Mouse (Mus musculus) left cerebral cortex, postnatal 25 days (tissue): Measurements from ENCODE around the gene Tnfrsf13b. TPM values are rescaled to one million over a fixed set of nuclear protein-coding genes. Genes with fewer than 3 reads are reported as not detected.
"Not testable (repeated sequence)": the region's sequence is repeated elsewhere in the genome, so short reads cannot be mapped to it uniquely, and the experiment has no call there.

Source experiments
- DNase-seq, 2 experiments: peaks; one replicate each; pipeline ENCODE4 v3.0.0; 2022; ENCODE audit warnings: low spot score in 2 of 2, mixed read lengths in 1 of 2
- intact Hi-C: fragments of 180-260 bp; cut with DNase I; formaldehyde crosslinking; loops from one replicate; pipeline ENCODE4 v1.15.1; 2025
- total RNA-seq, 2 experiments: library from RNA; stranded (reverse); gene quantifications; 2 replicates each; pipeline ENCODE4 v1.2.3; 2021

The Tnfrsf13b gene
- total RNA-seq, 2 experiments from 2014 or later, result 1.4 to 1.8 TPM

DNA sequence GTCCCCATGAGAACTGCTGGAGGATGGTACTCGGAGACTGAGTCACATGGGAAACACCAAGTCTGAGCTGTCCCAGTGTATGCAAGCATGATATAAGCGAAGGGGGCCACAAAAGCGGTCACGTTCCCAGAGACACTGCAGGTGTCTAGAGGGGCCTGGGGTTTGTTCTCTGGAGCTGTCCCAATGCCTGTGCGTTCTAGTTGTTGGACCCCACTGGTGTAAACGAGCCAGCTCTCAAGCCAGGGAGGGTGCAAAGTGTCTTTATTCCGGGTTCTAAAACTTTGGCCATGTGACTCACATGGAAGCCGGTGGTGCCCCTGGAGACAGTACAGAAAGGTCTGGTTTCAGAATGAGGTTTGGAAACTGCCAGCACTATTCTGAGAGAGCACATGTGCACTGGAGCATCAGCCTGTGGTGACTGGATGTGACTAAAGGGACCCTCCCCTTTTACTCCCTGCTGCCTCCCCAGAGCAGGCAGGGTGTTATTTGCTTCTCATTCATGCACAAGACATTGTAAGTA, 3.7 kb upstream of the Tnfrsf13b start:
- no peak for DNase-seq
- intact Hi-C loops, result no loop called here

- intact Hi-C loops, result no loop called here
- DNase-seq, result no peak
Observed at GRCm38 (mm10) chr11:61123886-61124285, 2.7 kb upstream of the Tnfrsf13b start.

DNA sequence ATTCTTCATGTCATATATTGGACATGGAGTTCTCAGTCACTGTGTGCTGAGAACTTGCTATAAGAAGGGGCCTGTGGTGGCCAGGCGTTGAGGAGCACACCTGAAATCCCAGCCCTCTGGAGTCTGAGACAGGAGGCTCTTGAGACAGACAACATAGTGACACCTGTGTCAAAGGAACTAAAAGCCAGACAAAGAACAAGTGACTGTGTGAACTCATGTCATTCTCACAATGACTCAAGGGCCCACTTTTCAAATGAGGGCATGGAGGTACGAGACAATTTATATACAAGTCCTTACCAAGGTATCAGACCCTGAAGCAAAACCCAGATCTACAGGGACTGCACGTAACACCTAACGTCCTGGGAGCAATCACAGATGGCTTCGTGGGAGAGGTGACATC, 585 bp upstream of the Tnfrsf13b start:
- DNase-seq, result no peak
- intact Hi-C loops, result no loop called here

- intact Hi-C loops, result no loop called here
Observed at GRCm38 (mm10) chr11:61127421-61128055, 983 bp downstream of the Tnfrsf13b start.

GRCm38 (mm10) chr11:61129305-61129704, 2.8 kb downstream of the Tnfrsf13b start:
- no peak for DNase-seq
- intact Hi-C loops, result no loop called here

More at GRCm38 (mm10) chr11:61127421-61128055, 983 bp downstream of the Tnfrsf13b start:
- DNase-seq, result no peak

DNA sequence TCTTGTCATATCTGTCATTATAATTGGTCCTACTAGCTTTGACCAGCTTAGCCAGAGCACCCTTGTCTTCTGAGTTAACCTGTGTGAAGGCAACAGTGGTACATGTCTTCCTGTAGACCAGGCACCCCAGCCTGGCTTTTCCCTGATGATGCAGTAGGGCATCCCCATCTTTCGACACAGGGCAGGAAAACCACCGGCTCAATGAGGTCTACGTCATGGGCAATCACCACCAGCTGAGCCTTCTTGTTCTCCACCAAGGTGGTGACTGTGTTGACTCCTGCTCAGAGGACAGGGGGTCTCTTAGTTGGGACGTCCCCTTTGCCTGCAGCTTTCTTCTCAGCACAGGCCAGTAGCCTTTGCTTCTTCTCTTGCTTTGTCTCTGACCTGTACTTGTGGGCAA, 4.1 kb downstream of the Tnfrsf13b start:
- intact Hi-C loops, DNase-seq: not testable (repeated sequence)

DNA sequence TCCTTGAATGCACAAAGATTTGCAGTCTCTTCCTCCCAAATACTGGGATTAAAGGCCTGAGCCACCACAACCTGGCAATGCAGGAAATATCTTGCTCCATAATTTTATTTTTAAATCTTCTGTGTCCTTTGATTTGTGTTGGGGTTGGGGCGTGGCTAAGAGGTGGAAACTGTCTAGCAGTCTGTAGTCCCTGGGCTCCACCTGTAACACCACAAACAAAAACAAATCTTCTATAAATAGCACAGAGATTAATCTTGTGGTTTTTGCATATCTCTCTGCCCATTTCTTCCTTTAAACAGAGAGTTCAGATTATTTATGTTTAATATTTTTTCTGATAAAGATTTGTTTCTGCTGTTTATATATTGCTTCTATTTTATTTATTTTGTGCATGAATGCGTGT, 6.4 kb downstream of the Tnfrsf13b start:
- intact Hi-C loops, result no loop called here
- DNase-seq, result no peak

DNA sequence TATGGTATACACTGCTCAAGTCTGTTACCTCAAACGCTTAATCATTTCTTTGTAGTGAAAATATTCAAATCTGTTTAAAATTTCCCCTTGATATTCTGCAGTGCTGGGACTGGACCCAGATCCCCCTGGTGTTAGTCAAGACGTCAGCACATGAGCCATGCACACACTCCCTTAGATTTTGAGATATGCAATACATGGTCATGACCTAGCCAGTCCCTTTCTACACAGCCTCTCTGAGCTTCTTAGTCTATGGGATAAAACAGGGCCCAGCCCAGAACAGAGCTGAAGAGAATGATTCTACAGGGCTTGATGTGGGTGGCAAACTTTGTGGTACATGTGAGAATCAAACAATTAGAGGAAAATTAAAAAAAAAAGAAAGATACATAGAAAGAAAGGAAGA, 15.1 kb downstream of the Tnfrsf13b start:
- DNase-seq, result no peak
- intact Hi-C loops, result no loop called here

DNA sequence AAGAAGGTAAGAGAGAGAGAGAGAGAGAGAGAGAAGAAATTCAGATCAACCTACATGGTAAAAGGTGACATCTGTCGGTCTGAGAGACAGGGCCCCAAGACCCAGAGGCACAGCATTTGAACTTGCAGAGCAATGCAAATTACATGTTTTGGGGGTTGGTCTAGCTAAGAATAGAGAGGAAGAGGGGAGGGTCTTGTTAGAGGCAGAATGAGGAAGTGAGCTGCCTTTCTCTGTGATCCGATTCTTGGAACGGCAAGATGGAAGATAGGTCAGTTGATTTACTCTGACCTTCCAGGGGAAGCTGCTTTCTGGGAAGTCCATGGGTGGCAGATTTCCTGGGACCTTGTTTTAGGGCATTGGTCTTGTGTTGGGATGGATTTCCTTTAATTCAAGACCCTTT, 15.7 kb downstream of the Tnfrsf13b start:
- no peak for DNase-seq
- intact Hi-C loops, result no loop called here

DNA sequence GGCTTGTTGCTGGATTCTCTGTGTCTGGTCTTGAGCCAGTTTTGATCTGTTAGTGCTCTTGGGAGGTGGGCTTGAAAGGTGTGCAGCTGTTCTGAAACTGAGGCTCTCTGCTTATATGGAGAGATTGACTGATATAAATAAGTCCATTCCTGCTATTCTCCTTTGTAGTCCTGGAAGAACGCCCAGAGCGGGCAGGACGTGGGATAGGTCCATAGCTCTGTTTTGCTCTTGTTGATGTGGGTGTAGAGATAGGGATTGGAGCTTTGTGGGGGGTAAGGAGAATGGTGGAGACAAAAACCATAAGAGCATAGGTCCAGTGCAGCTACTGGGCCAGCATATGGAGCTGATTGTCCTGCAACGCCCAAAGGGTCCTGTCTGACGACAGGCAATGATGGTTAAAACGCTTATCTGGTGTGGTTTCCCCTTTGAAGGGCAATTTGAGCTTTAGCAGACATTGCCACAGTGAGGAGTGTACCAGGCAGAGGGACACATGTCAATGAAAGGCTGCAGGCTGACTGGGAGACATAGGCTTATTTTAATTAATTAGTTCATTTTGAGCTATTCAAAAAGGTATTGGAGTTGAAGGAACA, 16.5 kb downstream of the Tnfrsf13b start:
- DNase-seq, result no peak
- intact Hi-C loops, result no loop called here

DNA sequence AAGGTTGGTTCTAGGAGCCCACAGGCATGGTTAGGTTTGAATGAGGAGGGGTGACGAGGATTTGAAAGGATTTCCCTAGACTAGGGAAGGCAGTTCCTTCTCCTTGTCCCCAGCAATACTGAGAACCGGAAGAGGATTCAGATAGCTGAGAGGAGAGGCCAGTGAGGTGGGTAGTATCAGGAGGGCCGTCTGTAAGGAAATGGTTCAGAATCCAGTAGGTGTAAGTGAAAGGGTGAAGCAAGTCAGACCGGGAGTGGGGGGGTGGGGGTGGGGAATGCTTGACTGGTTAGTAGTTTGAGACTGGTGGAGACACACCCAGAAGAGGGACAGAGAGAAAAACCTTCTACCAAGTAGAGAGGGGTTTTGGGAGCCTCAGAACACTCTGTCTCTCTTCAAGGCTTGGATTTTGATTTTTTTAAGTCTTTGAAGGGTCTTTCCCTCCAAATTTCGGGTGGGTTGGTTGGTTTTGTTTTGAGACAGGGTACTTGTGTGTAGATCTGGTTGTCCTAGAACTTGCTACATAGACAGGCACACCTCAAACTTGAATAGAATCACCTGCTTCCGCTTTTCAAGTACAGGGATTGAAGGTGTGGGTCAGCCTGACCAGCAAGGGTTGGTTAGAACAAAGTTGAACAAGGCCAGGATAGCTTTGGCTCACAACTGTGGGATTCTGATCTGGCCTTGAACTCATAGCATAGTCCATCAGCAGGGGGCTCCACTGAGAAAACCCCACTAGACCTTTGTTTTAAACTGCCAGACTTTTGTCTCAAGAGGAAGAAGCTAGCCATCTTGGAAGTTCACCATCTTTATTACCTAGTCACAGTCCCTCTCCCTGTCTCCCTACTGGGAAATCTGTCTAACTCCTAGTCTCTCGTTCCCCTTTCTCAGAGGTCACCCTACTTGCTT, 17.3 kb downstream of the Tnfrsf13b start:
- intact Hi-C loops, result no loop called here
- DNase-seq, result no peak

DNA sequence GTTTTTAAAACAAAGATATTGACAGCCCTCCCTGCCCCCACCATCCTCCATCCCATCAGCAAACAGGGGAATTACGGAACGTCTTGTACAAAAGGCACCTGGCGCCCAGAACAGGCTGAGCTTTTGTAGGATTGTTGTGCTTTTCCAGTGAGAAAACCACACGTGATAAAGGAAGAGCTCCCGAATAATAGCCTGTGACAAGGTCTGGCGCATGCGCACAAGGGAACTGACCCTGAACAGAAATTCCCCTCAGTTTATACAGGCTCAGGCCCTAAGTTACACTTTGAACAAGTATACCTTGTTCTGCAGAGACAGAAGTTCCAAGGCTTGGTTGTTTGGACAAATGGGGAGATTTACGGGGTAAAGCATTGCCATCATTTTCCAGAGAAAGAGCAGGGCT, 19.0 kb downstream of the Tnfrsf13b start:
- no peak for DNase-seq
- intact Hi-C loops, result no loop called here

GRCm38 (mm10) chr11:61146645-61147299, 20.2 kb downstream of the Tnfrsf13b start:
- no peak for DNase-seq

DNA sequence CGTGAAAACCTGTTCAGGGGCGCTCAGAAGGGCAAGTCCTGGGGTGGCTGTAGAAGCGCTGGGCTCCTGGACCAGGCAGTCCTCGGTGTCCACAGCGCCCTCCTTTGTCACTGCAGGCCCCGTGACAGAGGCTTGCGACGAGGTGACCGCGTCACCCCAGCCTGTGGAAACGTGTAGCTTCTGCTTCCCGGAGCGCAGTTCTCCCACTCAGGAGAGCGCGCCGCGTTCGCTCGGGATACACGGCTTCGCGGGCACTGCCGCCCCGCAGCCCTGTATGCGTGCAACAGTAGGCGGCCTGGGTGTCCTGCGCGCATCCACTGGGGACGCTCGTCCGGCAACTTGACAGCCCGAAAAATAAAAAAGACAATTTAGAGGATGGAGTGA, 20.7 kb downstream of the Tnfrsf13b start:
- intact Hi-C loops, result no loop called here

More at GRCm38 (mm10) chr11:61146645-61147299, 20.2 kb downstream of the Tnfrsf13b start:
- intact Hi-C loops, result no loop called here

DNA sequence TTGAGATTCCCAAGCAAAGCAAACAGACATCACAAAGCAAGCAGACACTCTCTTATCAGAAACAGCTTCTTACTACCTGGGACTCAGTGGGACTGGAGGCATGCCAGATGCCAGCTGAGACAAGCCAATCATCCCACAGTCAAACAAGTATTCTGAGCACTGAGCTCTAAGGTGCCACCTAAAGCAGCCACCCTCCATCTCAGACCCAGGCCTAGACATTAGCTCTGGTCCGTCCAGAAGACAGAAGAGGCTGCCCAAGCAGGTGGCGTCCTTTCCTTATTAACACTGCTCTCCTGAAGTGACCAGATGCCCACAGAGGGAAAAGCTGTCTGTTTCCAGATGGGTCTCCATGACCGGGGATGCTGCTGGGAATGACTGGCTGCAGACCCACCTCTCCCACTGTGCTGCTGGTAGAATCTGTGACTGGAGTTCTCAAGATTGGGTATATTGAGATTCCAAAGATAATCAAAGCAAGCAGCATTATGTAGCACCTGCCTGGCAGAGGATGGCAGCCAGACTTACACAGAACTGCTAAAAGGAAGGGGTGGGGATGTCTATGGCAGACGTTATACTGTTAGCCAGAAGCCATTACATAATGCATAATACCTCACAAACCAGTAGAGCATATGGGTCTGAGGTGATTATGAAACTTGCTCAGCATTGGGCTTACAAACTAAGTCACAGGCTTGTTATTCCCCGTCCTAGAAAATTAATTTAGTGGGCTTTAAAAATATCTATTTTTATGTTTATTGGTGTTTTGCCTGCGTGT, 23.9 kb downstream of the Tnfrsf13b start:
- DNase-seq, result peak in 1 of 2 experiments; percentile 50
- intact Hi-C loops, result no loop called here

More for the DNA sequence above, 20.7 kb downstream of the Tnfrsf13b start:
- peak in 1 of 2 experiments; percentile 36 for DNase-seq

DNA sequence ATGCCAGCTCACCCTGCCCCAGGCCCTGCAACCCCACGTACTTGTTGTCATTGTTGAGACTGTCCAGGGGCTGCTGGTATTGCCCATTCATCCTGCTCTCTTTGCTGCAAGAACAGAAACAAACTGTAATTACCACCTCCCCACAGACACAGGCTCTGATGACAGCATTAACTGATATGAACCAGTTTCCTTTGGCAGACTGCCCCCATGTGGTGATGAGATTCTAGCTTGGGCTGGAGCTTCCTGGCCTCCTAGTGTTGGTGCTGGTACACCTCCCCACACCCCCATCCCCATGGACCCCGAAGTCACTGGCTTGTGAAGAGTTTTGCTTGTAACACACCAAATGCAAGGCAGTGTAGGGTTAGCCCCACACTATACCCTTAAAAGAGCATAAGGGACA, 29.2 kb downstream of the Tnfrsf13b start:
- DNase-seq, result peak; percentile 34 to 58
- intact Hi-C loops, result loop anchor here (2.0 kb wide), 1 partner anchor 51 kb away; no protein-coding TSS in a partner anchor

- intact Hi-C loops, result no loop called here
- no peak for DNase-seq
Observed at GRCm38 (mm10) chr11:61158141-61158540, 31.6 kb downstream of the Tnfrsf13b start.

- DNase-seq, result no peak
Observed at GRCm38 (mm10) chr11:61159796-61160732, 33.5 kb downstream of the Tnfrsf13b start.

More at GRCm38 (mm10) chr11:61159796-61160732, 33.5 kb downstream of the Tnfrsf13b start:
- intact Hi-C loops, result no loop called here
